Mouse (Mus musculus): Measurements from ENCODE around the gene Srd5a2. TPM values are rescaled to one million over a fixed set of nuclear protein-coding genes. Genes with fewer than 3 reads are reported as not detected.

Srd5a2 gene
- not detected in 4 replicates for total RNA-seq (2023)

GRCm38 (mm10) chr17:74047210-74048082 is at the start of gene Srd5a2:
TSS of gene Srd5a2 (minus strand) at chr17:74047916.

Other genes with a start within 250 kb of the Srd5a2 start
- gene Ehd3, start 243.8 kb downstream of the Srd5a2 start, total RNA-seq (2023) = 28.2 to 29.5 TPM (median 28.5 TPM) in 4 replicates
- 3.4 to 7.9 TPM (median 3.8 TPM) in 4 replicates for gene Xdh, start 97.7 kb downstream of the Srd5a2 start, total RNA-seq (2023)
- 31.8 to 38.7 TPM (median 34.2 TPM) in 4 replicates for gene Memo1, start 247.6 kb upstream of the Srd5a2 start, total RNA-seq (2023)

Data from B cell, adult 62 days (primary cell).